Mouse (Mus musculus): Measurements from ENCODE around the gene Ret.
A peak's percentile ranks its signal among the peaks of the same experiment; 100 is the strongest.

Gene Ret

DNA sequence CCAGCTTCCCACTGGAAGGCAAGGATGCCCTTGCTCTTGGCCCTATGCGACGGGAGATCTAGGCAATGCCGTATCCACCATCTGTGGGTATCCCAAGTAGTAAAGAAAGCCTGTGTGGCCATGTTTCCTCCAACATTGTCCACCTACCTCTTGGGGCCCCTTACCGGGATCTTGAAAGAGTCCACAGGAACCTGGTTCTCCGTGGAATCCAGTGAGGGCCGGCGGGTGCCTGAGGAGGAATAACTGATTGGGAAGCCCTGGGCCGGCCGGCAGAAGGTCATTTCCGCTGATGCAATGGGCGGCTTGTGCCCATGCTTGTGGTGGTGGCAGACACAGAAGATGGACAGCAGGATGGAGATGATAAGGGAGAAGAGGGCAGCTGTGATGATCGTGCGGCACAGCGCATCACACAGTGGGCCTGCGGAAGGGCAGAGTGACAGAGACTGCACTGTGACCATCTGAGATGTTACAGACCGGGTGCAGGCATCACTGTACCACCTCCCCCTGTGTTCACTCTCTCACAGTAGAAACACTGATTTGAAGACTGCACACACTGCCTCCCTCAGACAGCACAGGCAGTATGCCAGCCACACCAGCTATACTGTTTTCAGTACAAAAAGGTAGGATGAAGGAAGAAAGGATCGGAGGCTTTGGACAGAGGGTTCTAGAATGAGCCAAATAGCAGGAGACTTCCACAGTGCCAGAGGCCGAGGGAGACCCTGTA, 24.1 kb downstream of the Ret start:
- no peak for DNase-seq

- DNase-seq, result no peak
Measured at GRCm38 (mm10) chr6:118171386-118171785, 26.1 kb downstream of the Ret start.

DNA sequence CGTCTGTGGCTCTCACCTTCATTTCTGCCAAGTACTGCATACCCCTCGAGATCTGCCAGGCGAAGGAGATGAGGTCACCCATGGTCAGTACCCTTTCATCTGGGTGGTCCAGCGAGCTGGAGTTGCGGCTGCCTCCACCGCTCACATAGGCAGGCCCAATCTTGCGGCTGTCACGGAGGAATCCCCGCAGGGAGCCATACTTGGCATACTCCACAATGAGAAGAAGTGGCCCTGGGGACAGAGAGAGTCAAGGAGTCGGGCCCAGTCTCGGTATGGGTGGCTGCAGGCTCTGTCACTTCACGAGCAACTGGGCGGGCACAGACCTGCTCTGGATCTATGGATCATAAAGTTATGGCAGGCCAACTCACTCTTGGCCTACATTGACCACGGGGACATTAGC, 29.4 kb downstream of the Ret start:
- no peak for DNase-seq

DNA sequence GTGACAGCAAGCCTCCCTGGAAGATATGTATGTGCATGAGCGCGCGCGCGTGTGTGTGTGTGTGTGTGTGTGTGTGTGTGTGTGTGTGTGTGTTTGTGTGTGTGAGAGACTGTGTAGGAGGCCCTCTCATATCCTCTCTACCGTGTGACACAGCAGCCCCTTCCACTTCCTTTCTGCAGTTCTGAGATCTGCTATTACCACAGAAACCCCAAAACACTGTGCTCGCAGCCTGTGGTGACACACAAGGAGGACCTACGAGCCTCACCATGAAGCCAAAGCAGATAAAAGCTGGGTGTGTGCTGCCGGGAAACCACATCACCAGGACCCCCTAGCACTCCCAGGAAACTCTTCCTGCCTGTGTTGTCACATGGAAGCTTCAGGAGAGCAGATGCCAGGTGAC, 30.5 kb downstream of the Ret start:
- no peak for DNase-seq

DNA sequence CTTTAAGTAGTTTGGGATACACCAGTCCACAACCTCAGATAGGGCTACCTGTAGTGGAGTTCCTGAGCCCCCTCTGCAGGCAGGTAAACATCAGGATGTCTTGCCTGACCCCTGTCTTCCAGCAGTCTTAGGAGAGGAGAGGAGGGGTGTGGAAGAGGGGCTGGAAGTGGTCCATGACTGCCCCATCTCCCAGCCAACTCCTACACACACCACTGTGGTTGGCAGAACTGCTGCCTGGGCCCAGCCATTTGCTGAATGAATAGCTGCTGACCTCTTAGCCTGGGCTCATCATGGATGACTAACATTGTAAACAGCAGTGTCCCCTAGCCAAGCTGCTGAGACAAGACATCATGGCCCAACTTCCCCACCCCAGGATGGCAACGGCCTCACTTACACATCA, 32.0 kb downstream of the Ret start:
- no peak for DNase-seq

DNA sequence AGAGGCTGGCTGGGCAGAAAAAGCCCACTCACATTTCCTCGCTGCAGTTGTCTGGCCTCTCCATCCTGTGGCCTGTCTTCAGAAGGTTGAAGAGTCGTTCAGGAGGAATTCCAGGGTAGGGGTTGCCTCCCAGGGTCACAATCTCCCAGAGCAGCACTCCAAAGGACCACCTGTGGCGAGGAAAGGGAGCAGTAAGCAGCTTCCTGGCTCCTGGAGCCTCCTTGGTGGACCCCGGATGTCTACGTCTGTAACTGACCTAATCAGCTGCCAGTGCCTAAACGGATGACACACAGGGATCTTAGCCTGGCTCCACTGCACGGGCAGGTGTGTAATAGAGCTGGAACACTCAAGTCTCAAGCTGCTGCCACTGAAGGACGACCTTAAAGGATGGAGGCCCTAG, 32.8 kb downstream of the Ret start:
- no peak for DNase-seq

DNA sequence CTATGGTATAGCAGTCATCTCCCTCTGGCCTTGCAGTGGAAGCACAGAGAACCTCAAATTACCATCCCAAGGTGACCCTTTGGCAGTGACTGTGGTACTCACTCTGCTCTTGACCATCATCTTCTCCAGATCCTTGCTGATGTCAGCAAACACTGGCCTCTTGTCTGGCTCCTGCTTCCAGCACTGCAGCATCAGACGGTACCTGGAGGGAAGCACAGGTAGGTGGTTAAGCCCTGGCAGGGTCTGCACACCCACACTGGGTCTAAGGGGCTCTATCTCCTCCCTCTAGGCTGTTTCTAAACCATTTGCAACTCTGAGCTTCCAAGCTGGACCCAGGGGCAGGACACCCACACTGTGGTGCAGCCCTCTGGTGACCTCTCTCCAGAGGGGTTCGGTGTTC, 34.4 kb downstream of the Ret start:
- DNase-seq, result no peak

DNA sequence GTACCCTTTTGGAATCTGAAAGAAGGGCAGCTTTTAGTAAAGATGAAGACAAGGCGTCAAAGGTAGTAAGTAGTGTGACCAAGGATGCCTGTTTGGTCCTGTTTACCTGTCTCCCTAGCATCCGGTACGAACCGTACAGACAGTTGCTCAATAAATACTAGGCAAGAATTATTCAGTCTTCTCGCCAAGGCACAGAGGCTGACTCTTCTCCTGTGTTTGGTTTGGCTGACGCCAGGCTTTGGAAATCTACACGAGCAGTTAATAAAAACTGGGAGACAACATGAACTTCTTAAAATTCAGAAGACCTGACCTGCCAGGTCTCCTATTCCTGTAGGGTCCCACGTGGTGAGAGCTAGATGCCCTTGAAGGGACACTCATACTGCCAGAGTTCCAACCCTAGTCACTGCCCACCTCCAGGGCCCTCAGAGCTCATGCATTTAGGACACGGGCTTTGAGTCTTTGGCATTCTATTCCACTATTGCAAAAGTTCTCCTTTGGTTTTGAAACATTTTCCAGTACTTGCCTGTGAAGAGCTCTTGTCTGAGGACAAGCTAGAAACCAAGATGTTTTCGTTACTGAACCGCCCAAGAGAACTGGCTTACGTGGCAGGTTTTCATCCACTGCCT, 34.9 kb downstream of the Ret start:
- no peak for DNase-seq

DNA sequence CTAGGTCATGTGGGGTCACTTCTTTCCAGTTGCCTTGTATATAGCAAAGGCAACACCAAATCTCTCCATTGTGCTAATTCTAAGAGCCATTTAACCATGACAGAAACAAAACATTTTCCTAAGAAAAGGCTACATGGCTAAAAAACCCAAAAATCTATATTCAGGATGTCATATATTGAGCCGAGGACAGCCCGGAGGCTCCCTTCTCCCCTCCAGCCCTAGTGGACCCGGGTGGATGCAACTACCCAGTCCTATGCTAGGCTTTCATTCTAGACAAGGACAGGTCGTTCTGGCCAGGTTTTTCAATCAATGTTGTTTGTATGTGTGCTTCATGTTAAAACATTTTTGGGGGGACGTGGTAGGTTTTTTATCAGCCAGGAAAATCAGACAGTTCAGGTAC, 44.4 kb downstream of the Ret start:
- DNase-seq, result no peak

- no peak for DNase-seq
Measured at GRCm38 (mm10) chr6:118150988-118151387, 46.5 kb downstream of the Ret start.

DNA sequence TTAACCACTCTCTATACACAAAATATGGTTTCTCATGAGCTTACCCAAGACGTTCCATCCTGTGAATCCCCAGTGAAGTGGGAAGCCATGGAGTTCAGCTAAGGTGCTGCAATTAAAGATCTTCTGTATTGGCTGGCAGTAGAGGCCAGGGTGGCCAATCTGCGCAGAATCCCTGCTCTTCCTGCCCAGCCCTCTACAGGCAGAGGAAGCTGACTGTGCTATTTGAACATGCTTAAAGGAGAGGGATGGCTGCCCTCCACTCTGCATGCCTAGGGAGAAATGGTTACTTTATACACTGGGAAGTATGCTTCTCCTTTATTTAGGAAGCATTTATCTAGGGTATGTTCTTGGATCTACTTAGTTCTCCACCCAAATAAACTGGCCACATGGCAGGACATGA, 47.0 kb downstream of the Ret start:
- DNase-seq, result no peak

DNA sequence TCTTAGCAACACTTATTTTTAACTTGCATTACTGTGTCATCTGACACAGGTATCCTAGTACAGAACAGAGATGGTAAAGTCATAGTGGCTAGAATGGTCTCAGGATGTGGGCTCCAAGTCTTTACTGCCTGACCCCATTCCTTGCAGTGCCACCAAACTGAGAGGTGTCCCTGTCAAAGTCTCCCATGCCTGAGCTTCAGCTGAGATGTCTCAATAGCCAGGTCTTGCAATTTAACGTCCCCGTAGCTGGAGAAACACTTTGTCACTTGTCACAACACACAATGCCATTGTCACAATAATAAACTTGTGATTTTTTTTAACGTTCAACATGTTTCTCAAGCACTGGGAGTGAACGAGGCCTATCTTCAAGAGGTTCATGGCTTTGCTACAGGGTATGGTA, 47.4 kb downstream of the Ret start:
- DNase-seq, result no peak

GRCm38 (mm10) chr6:118140961-118141360, 56.6 kb downstream of the Ret start:
- peak; percentile 12 for DNase-seq

DNA sequence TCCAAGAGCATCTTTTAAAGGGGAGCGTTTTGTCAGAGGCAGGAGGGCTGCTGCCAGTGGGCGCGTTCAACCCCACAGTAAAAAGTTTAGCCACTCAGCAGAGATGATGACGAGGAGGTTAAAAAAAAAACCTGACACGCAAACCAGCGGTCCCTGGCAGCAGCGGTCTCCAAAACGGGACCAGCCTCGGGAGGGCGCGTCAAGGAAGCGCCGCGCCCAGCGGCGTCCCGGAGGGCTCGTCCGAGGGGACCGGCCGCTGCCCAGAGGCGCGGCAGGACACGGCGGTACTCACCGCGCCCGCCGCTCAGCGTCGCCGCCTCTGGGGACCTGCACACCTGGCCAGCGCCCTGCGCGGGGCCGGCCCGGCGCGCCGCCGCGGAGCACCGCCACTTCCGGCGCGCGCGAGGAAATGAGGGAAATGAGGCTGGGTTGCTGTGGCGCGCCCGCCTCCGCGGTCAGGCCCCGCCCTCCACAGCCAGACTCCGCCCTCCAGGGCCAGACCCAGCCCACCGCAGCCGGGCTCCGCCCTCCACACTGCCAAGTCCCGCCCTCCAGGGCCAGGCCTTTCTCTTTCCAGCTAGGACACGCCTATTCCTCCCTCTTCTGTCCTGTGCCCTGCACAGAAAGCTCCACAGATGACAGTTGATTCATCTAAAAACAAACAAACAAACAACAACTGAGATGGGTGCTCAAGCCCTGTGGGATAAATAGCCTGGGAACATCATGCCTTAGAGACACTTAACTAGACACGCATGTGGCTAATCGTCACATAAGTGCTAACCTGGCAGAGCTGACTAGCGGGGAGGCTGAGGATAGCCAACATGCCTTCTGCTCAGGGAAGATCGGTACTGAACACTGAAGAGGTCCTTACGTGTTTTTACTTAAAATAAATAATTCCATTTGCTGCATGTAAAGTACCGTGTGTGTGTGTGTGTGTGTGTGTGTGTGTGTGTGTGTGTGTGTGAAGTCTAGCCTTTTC, 58.5 kb downstream of the Ret start, which contains the start of gene Csgalnact2:
Gene Csgalnact2, minus strand, starts transcription at position 410 of the 979 bp plus-strand sequence.
- peak; percentile 91 for DNase-seq

- no peak for DNase-seq
Measured at GRCm38 (mm10) chr6:118137148-118137547, 60.4 kb downstream of the Ret start.

GRCm38 (mm10) chr6:118134461-118134860, 63.1 kb downstream of the Ret start:
- DNase-seq, result no peak

- no peak for DNase-seq
Measured at GRCm38 (mm10) chr6:118130022-118130421, 67.5 kb downstream of the Ret start.

DNA sequence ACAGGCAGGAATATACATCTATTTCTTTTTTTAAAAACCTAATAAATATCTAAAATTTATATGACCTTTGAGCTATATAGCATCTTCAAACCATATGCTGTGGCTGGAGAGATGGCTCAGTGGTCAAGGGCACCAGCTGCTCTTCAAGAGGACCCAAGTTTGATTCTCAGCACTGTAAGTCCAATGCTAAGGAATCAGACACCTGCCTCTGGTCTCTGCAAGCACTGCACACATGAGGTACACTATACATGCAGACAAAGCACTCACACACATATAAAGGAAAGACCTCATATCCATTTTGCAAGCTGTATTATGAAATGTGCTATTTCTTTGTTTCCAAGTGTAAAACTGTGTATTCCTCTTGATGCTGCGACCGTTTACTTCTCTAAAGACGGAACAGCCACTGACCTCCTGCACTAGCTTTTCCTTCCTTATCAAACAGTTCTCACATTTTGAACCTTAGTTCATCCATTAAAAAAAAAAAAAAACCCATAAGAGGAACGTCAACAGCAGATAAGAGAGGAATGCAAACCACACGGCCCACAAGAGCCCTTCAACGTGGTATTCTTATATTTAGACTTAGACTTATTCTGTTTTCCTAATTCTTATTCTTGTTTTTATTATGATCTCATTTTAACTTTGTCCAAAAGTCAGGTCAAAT, 69.6 kb downstream of the Ret start:
- no peak for DNase-seq

DNA sequence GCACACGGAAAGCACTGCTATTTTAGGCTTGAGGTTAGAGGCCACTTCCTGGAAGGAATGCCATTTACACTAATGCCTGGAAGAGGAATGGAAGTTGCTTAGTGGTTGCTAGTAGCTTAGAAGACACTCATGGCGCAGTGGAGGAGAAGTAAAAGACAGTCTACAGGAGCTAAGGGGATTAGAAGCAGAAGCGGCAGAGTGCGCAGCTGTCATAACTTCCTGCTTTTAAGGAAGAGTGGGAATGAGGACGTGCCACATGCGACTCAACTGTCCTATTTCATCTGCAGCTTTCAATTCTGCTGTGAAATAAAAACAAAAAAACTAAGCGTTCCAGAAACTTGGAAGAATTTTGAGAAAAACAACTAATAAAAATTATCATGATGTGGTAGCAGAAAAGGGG, 70.3 kb downstream of the Ret start:
- DNase-seq, result no peak

DNA sequence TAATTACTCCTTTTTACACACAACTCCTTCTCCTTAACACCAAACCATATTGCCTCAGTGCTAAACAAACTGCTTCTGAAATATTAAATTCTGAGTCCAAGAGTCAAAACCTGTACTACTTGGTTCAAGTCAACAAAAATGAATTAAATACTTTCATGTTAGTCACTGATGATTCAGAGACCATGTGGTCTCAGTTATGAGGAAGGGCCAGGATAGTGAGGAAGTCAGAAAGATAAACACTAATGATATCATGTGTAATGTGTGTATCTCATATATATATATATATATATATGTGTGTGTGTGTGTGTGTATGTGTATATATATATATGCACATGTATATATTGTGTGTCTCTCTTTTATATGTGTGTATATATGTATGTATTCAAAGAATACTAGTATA, 70.9 kb downstream of the Ret start:
- no peak for DNase-seq

GRCm38 (mm10) chr6:118122767-118123166, 74.8 kb downstream of the Ret start:
- no peak for DNase-seq

- DNase-seq, result no peak
Measured at GRCm38 (mm10) chr6:118111810-118112209, 85.7 kb downstream of the Ret start.

Data from cerebellum, adult 9-10 months (tissue).